Mouse (Mus musculus) MEL (cell line): ENCODE measurements at regions not wholly inside any gene's neighbourhood (a gene's known extent, or its start where the extent isn't known, plus 50 kb on each side); places are given as distances from the start of the nearest gene placed in this dataset.

Source experiments
- BHLHE40 ChIP-seq: IDR thresholded peaks from 2 replicates; pipeline ENCODE4 v1.6.1; 2012; ENCODE audit warnings: low read depth, mild to moderate bottlenecking, inconsistent platforms, low read length, improper control_type of control experiment, borderline replicate concordance
- CHD2 ChIP-seq: IDR thresholded peaks from 2 replicates; pipeline ENCODE4 v1.6.1; 2011; ENCODE audit warnings: low read length, improper control_type of control experiment
- CTCF ChIP-seq, 3 experiments: IDR thresholded peaks in 2 of 3; conservative IDR thresholded peaks in 1 of 3; 2 replicates each; pipeline ENCODE4 v1.5.1; 2011 to 2012; ENCODE audit warnings: low read length in 3 of 3, low read depth in 2 of 3, mild to moderate bottlenecking in 2 of 3, improper control_type of control experiment in 1 of 3, inconsistent platforms in 1 of 3, mixed read lengths in 1 of 3, moderate library complexity in 1 of 3; ENCODE audit not compliant: control insufficient read depth in 1 of 3, insufficient read depth in 1 of 3, poor library complexity in 1 of 3, severe bottlenecking in 1 of 3
- JUND ChIP-seq: IDR thresholded peaks from 2 replicates; pipeline ENCODE4 v1.6.1; 2011; ENCODE audit warnings: low read depth, mild to moderate bottlenecking, improper control_type of control experiment, low read length
- MAFK ChIP-seq: IDR thresholded peaks from 2 replicates; pipeline ENCODE4 v1.6.1; 2011; ENCODE audit warnings: low read depth, mild to moderate bottlenecking, low read length, improper control_type of control experiment, borderline replicate concordance
- MAX ChIP-seq: IDR thresholded peaks from 2 replicates; pipeline ENCODE4 v1.6.1; 2011; ENCODE audit warnings: low read length, improper control_type of control experiment
- POLR2A ChIP-seq, 2 experiments: IDR thresholded peaks; 2 replicates each; pipeline ENCODE4 v1.6.1; 2011 to 2012; ENCODE audit warnings: low read length in 2 of 2, mild to moderate bottlenecking in 2 of 2, control low read depth in 1 of 2, improper control_type of control experiment in 1 of 2, low read depth in 1 of 2, moderate library complexity in 1 of 2; ENCODE audit not compliant: control insufficient read depth in 1 of 2, insufficient read depth in 1 of 2, poor library complexity in 1 of 2
- POLR2AphosphoS5 ChIP-seq: IDR thresholded peaks from 2 replicates; pipeline ENCODE4 v1.6.1; 2012; ENCODE audit warnings: low read depth, borderline replicate concordance, mild to moderate bottlenecking, inconsistent platforms, low read length, moderate library complexity, mixed read lengths
- RAD21 ChIP-seq: IDR thresholded peaks from 2 replicates; pipeline ENCODE4 v1.6.1; 2011; ENCODE audit warnings: mild to moderate bottlenecking, low read depth, low read length, improper control_type of control experiment
- RCOR1 ChIP-seq: IDR thresholded peaks from 2 replicates; pipeline ENCODE4 v1.6.1; 2012; ENCODE audit warnings: low read depth, mild to moderate bottlenecking, inconsistent platforms, low read length, improper control_type of control experiment
- TAL1 ChIP-seq: IDR thresholded peaks from 2 replicates; pipeline ENCODE4 v1.6.1; 2012; ENCODE audit warnings: mild to moderate bottlenecking, inconsistent platforms, low read length, moderate library complexity, mixed read lengths
- TBP ChIP-seq: IDR thresholded peaks from 2 replicates; pipeline ENCODE4 v1.8.0; 2011; ENCODE audit warnings: low read depth, low read length, improper control_type of control experiment
- ZC3H11A ChIP-seq: IDR thresholded peaks from 2 replicates; pipeline ENCODE4 v1.6.1; 2012; ENCODE audit warnings: low read depth, mild to moderate bottlenecking, inconsistent platforms, low read length, improper control_type of control experiment
- ZKSCAN1 ChIP-seq: IDR thresholded peaks from 2 replicates; pipeline ENCODE4 v1.6.1; 2012; ENCODE audit warnings: low read depth, mild to moderate bottlenecking, inconsistent platforms, low read length, improper control_type of control experiment, moderate library complexity

GRCm38 (mm10) chr6:16152691-16153090 lies 432.2 kb downstream of the Mdfic start:
- TF ChIP-seq CHD2 (no peak), BHLHE40 (no peak), CTCF (IDR thresholded peaks at IDR 0.05 in 2 of 3, conservative IDR thresholded peaks at IDR 0.05 in 1 of 3; ENCODE audit: control insufficient read depth in 1 of 3, insufficient read depth in 1 of 3, low read depth in 2 of 3, low read length in 3 of 3, poor library complexity in 1 of 3, severe bottlenecking in 1 of 3) (no peak), RAD21 (no peak), TAL1 (no peak), MAX (no peak), POLR2A (IDR thresholded peaks at IDR 0.05; ENCODE audit: control insufficient read depth in 1 of 2, insufficient read depth in 1 of 2, low read depth in 1 of 2, low read length in 2 of 2, poor library complexity in 1 of 2) (no peak), ZC3H11A (no peak), POLR2AphosphoS5 (no peak), ZKSCAN1 (no peak), JUND (no peak), MAFK (no peak), RCOR1 (no peak), TBP (no peak)
